Mouse (Mus musculus) ES-E14 (cell line): ENCODE results near the gene Gm49380.

Experiments
- CHD2 ChIP-seq: IDR thresholded peaks from 2 replicates; pipeline ENCODE4 v1.6.1; 2014; ENCODE audit warnings: mild to moderate bottlenecking, low read depth, low read length, inconsistent platforms
- HCFC1 ChIP-seq: IDR thresholded peaks from 2 replicates; pipeline ENCODE4 v1.6.1; 2012; ENCODE audit warnings: low read length, inconsistent platforms, borderline replicate concordance; ENCODE audit not compliant: insufficient read depth
- MAFK ChIP-seq: IDR thresholded peaks from 2 replicates; pipeline ENCODE4 v1.6.1; 2014; ENCODE audit warnings: mild to moderate bottlenecking, low read depth, low read length, inconsistent platforms; ENCODE audit not compliant: insufficient read depth
- ZC3H11A ChIP-seq: IDR thresholded peaks from 2 replicates; pipeline ENCODE4 v1.6.1; 2012; ENCODE audit warnings: low read depth, mild to moderate bottlenecking, inconsistent platforms, low read length, borderline replicate concordance
- ZNF384 ChIP-seq: IDR thresholded peaks from 2 replicates; pipeline ENCODE4 v1.6.1; 2012; ENCODE audit warnings: low read depth, low read length, inconsistent platforms

DNA sequence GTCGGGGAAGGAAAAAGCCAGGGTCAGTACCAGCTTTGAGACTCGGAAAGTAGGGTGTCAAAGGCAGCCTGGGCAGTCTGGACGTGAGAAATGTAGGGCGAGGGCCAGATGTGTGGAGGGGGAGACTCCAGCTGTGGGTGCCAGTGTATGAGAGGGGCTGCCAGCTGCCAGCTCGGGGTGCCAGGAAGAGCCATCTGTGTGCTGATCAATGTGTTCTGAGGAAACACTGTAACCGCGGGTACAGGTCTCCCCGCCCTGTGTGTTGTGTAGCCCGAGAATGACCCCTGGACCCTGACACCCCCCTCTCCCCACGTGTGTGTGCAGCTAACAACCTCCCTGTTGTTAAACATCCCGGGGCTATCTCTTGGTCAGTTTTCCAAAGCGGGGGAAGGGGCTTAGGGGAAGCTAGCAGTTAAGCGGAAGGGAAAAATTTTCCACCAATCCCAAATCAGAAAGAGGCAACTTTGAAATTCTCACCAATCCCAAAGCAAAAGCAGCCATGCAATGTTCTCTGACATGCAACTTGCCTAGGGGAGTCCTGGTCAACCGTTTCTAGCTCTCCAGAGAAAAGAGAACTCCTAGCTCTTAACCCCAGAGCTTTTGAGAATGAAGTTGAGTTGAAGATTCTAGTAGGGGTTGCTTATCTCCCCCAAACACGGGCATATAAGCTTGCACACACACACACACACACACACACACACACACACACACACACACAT is 45.9 kb downstream of the Gm49380 start:
- TF ChIP-seq CHD2 (no peak), HCFC1 (no peak), ZNF384 (no peak), ZC3H11A (no peak), MAFK (no peak)
